Mouse (Mus musculus): ENCODE measurements around the gene Gm29049. TPM values are rescaled to one million over a fixed set of nuclear protein-coding genes. Genes with fewer than 3 reads are reported as not detected.
"Not testable (repeated sequence)": the region's sequence is repeated elsewhere in the genome, so short reads cannot be mapped to it uniquely, and the experiment has no call there.

The Gm29049 gene
- not detected for total RNA-seq (2021)
- long read RNA-seq, experiment 1 = 0 reads
- long read RNA-seq, experiment 2 = 0 reads

GRCm38 (mm10) chrY:7997068-7997467 lies at the start of gene Gm29049:
Gene Gm29049, minus strand, starts transcription at chrY:7997168.
- intact Hi-C loops (cut with DNase I); H3K27ac ChIP-seq; DNase-seq; H3K4me3 ChIP-seq: not testable (repeated sequence)

Other genes starting within 250 kb of the Gm29049 start
- not detected for gene Gm20825, start 74.3 kb upstream of the Gm29049 start, total RNA-seq (2021)